Mouse (Mus musculus) kidney, adult 9 months (tissue): ENCODE measurements around the gene Asb3.
"Not testable (repeated sequence)": the region's sequence is repeated elsewhere in the genome, so short reads cannot be mapped to it uniquely, and the experiment has no call there.

ENCODE experiments used
- DNase-seq: peaks from one replicate; pipeline ENCODE4 v3.0.0; 2022

Asb3 gene

GRCm38 (mm10) chr11:31001169-31001908 lies 116.1 kb downstream of the Asb3 start:
- DNase-seq: peak; percentile 74

GRCm38 (mm10) chr11:31009668-31010067 lies 124.5 kb downstream of the Asb3 start:
- not testable (repeated sequence) for DNase-seq

- DNase-seq: not testable (repeated sequence)
Measured at GRCm38 (mm10) chr11:31017466-31017865, 132.2 kb downstream of the Asb3 start.

- DNase-seq: no peak
Measured at GRCm38 (mm10) chr11:31034958-31035357, 149.7 kb downstream of the Asb3 start.

- no peak for DNase-seq
Measured at GRCm38 (mm10) chr11:31089973-31090372, 204.8 kb downstream of the Asb3 start.

GRCm38 (mm10) chr11:31090478-31090978 lies 205.3 kb downstream of the Asb3 start:
- no peak for DNase-seq

GRCm38 (mm10) chr11:31099519-31099918 lies 214.3 kb downstream of the Asb3 start:
- DNase-seq: not testable (repeated sequence)

GRCm38 (mm10) chr11:31102188-31102587 lies 217.0 kb downstream of the Asb3 start:
- no peak for DNase-seq

GRCm38 (mm10) chr11:31105364-31105763 lies 220.1 kb downstream of the Asb3 start:
- DNase-seq: no peak

- DNase-seq: not testable (repeated sequence)
Measured at GRCm38 (mm10) chr11:31126964-31127363, 241.7 kb downstream of the Asb3 start.

- not testable (repeated sequence) for DNase-seq
Measured at GRCm38 (mm10) chr11:31133726-31134125, 248.5 kb downstream of the Asb3 start.

GRCm38 (mm10) chr11:31134824-31135223 lies 249.6 kb downstream of the Asb3 start:
- DNase-seq: not testable (repeated sequence)

GRCm38 (mm10) chr11:31138394-31138793 lies 253.2 kb downstream of the Asb3 start:
- DNase-seq: not testable (repeated sequence)
